Mouse (Mus musculus): Measurements from ENCODE around the gene Padi1. TPM values are rescaled to one million over a fixed set of nuclear protein-coding genes. Genes with fewer than 3 reads are reported as not detected.
A peak's percentile ranks its signal among the peaks of the same experiment; 100 is the strongest.

Gene Padi1
- polyA plus RNA-seq, 1 experiment from 2014 or later: 0.19 TPM

DNA sequence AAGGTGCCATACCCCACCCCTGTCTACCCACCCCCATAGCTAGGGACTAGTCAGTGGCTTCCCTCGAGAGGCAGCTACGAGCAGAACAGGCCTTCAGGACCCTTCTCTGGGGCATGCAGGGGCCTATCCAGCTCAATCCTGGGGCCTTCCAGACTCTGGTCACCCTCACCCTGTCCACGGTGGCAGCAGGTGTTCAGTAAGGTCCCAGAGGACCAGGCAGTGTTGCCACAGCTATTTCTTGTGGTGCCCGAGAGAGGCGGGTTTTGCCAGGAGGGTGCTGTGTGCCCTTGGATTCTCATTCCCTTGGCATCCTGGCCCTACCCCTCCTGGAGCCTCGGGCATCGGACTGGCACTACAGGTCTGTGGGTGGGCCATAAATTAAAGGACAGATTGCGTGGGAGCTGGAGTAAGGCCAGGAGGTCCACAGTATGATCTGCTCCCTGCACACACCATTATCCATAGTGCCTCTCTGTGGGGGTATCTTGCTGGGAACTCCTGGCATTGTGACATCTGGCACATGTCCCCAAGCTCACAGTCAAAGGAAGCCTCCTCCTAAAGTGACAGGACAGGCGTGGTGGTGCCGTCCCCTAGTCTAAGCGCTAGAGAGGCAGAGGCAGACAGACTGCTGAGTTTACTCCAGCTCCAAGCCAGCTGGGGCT is 9.2 kb downstream of the Padi1 start:
- WGBS: 51% methylated on average over 11 of the region's 11 CpGs
- no peak for ATAC-seq (ENCODE audit: low FRiP score)
- Histone ChIP-seq H3K4me3 (no peak overlapping the region), H3K4me2 (replicated peaks) (no peak overlapping the region), H3K27ac (no peak overlapping the region), H3K27me3 (0 out of 2 replicates have a peak, but pooled peaks cover 3% of the 10 kb centered on the region), H3K4me1 (peaks cover 40% of the 10 kb centered on the region), H3K9ac (no peak overlapping the region; the same call in 1 of the 2 replicates), H3K9me3 (replicated peaks) (no peaks in the 10 kb centered on the region), H3K36me3 (no peaks in the 10 kb centered on the region)

DNA sequence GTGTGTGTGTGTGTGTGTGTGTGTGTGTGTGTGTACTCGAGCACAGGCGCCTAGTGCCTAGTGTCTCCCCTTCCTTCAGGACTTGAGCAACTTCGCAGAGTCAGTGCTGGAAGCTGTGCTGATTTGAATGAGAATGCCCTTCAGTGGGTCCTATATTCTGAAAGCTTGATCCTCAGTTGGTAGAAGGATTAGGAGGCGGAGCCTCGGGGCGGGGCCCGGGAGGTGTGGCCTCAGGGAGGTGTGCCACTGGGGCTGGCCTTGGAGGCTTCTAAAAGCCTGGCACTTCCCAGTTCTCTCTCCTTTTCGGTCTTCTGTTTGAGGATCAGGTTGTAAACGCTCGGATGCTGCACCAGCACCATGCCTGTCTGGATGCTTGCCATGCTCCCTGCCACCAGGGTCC is 9.9 kb downstream of the Padi1 start:
- H3K27me3 ChIP-seq: 0 out of 2 replicates have a peak, but pooled peaks cover 3% of the 10 kb centered on the region
- H3K4me1 ChIP-seq: peaks cover 40% of the 10 kb centered on the region
- H3K4me2 ChIP-seq (replicated peaks): no peak overlapping the region
- H3K36me3 ChIP-seq: no peaks in the 10 kb centered on the region
- no peak overlapping the region for H3K9ac ChIP-seq
- H3K9me3 ChIP-seq (replicated peaks): no peaks in the 10 kb centered on the region
- WGBS: 3% methylated on average over 10 of the region's 10 CpGs
- peak; percentile 55 for ATAC-seq (ENCODE audit: low FRiP score)
- H3K4me3 ChIP-seq: no peak overlapping the region
- no peak overlapping the region for H3K27ac ChIP-seq

DNA sequence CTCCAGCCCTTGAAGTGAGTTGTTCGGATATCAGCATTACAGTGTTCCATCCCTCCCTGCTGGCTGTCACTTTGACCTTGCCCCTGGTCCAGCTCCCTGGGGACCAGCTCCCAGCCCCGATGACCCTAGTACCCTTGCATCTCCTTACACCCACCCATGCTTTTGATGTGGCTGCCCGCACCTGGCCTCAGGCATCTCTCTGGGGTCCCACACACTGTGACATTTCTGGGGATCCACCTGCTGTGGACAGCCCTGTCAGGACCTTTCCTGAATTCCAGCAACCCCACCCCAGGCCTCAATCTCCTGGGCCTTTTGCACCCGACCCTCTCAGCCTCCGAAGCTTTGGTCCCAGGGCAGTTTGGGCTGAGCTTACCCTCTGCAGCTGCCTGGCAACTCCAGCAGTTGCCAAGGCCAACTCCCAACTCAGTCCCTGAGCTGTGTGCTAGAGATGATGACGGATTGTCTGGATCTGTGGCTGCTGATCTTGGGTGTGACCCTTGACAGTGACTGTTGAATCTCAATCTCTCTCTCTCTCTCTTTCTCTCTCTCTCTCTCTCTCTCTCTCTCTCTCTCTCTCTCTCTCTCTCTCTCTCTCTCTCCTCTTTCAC is 11.1 kb downstream of the Padi1 start:
- no peak overlapping the region for H3K9ac ChIP-seq
- H3K27me3 ChIP-seq: peaks cover 7% of the 10 kb centered on the region; the same call in 1 of the 2 replicates
- WGBS: 60% methylated on average over 6 of the region's 6 CpGs
- no peaks in the 10 kb centered on the region for H3K36me3 ChIP-seq
- no peak overlapping the region for H3K4me3 ChIP-seq
- no peak for ATAC-seq (ENCODE audit: low FRiP score)
- H3K27ac ChIP-seq: no peak overlapping the region
- H3K4me2 ChIP-seq (replicated peaks): no peak overlapping the region
- peaks cover 40% of the 10 kb centered on the region for H3K4me1 ChIP-seq
- H3K9me3 ChIP-seq (replicated peaks): no peaks in the 10 kb centered on the region

DNA sequence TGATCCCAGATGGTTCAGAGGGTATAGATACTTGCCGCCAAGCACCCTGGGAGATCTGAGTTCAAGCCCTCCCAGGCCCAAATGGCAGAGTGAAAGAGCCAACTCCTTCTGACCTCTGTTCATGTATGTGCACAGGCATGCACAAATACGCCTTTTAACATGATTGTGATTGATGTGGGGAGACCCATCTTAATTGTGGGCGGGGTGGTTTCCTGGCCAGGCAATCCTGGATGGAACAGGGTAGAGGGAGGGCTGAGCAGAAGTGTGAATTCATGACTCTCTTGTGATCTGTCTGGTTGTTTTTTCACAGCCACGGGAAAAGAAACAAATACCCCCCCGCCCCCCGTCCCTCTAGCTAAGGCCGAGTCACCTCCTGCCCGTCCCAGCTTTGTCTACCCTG is 12.8 kb downstream of the Padi1 start:
- 47% methylated on average over 8 of the region's 8 CpGs for WGBS
- Histone ChIP-seq H3K27me3 (peaks cover 9% of the 10 kb centered on the region; the same call in 1 of the 2 replicates), H3K9ac (no peak overlapping the region), H3K4me2 (replicated peaks) (no peak overlapping the region), H3K27ac (no peak overlapping the region), H3K36me3 (no peaks in the 10 kb centered on the region), H3K4me1 (peaks cover 36% of the 10 kb centered on the region), H3K4me3 (no peak overlapping the region), H3K9me3 (replicated peaks) (no peaks in the 10 kb centered on the region)
- no peak for ATAC-seq (ENCODE audit: low FRiP score)

DNA sequence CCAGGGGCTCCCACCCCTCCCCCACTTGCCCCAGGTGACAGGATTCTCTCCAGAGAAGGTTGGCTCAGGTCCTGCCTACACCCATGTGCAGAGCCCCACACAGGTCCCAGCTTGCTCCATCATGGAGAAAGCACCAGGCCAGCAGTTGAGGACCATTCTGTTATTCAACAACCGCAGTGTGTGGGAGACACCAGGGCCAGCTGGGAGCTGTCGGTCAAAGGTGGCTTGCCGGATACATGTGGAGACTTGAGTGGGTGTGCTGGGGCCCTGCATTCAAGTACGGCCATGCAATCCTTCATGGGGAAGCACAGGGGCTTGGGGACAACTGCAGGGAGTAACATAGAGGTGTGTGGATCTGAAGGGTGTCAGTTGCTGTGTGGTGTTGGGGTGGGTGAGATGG is 13.8 kb downstream of the Padi1 start:
- no peak overlapping the region for H3K27ac ChIP-seq
- H3K9ac ChIP-seq: no peak overlapping the region
- no peaks in the 10 kb centered on the region for H3K36me3 ChIP-seq
- 92% methylated on average over 4 of the region's 4 CpGs for WGBS
- peaks cover 6% of the 10 kb centered on the region; the same call in 1 of the 2 replicates for H3K27me3 ChIP-seq
- H3K4me3 ChIP-seq: no peak overlapping the region
- ATAC-seq (ENCODE audit: low FRiP score): no peak
- peaks cover 33% of the 10 kb centered on the region for H3K4me1 ChIP-seq
- H3K9me3 ChIP-seq (replicated peaks): no peaks in the 10 kb centered on the region
- H3K4me2 ChIP-seq (replicated peaks): no peak overlapping the region

DNA sequence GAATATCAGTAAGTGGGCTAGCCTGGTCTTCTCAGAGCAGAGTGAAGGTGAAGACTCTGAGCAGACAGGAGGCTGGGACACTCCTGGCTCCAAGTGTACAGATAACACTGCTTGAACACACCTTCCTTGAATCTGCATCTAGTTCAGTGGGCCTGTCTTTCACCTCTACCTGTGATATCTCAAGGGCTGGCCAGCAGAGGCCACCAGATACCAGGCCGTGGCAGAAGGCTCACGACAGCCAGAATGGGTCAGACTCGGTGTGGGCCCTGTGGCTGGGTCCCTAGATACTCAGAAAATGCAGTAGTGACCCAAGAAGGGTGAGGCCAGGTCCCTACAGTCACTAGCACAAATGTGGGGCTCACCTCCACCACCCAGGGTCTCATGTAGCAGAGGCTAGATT is 18.3 kb downstream of the Padi1 start:
- 56% methylated on average over 3 of the region's 3 CpGs for WGBS
- Histone ChIP-seq H3K27ac (no peak overlapping the region), H3K4me2 (replicated peaks) (no peak overlapping the region), H3K27me3 (peaks cover 6% of the 10 kb centered on the region; the same call in 1 of the 2 replicates), H3K9me3 (replicated peaks) (0 out of 2 replicates have a peak, but pooled peaks cover 5% of the 10 kb centered on the region), H3K4me3 (no peak overlapping the region), H3K9ac (no peak overlapping the region), H3K36me3 (no peaks in the 10 kb centered on the region), H3K4me1 (no peaks in the 10 kb centered on the region)
- ATAC-seq (ENCODE audit: low FRiP score): no peak

DNA sequence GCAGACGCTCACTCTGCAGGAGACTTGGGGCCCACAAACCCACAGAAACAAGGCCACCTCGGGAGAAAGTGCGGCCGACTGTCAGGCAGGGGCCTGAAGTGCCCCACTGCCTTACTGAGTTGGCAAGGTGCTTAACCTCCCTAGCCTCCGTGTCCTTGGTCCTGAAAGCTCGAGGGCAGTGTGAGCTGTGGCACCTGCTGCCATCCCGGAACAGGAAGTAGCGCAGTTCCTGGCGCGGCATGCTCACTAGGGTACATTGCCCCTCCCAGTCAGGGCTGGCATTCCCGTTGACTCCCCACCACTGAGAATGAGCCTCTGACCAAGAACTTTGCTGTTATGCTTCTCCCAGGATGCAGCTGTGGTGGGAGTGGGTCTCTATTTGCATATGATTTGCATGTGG is 19.6 kb downstream of the Padi1 start:
- Histone ChIP-seq H3K9ac (no peak overlapping the region), H3K27ac (no peak overlapping the region), H3K4me1 (no peaks in the 10 kb centered on the region), H3K36me3 (no peaks in the 10 kb centered on the region), H3K27me3 (peaks cover 6% of the 10 kb centered on the region; the same call in 1 of the 2 replicates), H3K4me2 (replicated peaks) (no peak overlapping the region), H3K9me3 (replicated peaks) (0 out of 2 replicates have a peak, but pooled peaks cover 5% of the 10 kb centered on the region), H3K4me3 (no peak overlapping the region)
- ATAC-seq (ENCODE audit: low FRiP score): no peak
- 49% methylated on average over 11 of the region's 11 CpGs for WGBS

DNA sequence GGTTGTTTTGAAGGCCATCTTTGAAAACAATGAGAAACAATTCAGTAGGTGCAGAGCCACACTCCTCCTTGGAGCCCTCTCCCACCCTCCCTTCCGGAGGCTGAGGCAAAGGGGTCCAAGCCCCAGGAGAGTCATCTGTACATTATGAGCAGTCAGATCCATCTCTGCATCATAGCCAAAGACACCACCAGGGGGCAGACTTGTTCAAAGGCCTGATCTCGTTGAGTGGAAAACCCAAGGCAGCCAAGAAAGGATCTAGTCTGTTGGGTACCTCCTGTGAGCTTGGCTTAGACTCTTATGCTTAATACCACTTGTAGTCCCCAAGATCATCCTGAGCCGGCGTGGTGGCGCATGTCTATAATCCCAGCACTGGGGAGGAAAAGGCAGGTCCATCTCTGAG is 23.6 kb downstream of the Padi1 start:
- Histone ChIP-seq H3K27me3 (no peaks in the 10 kb centered on the region), H3K27ac (no peak overlapping the region), H3K9me3 (replicated peaks) (0 out of 2 replicates have a peak, but pooled peaks cover 5% of the 10 kb centered on the region), H3K4me1 (no peaks in the 10 kb centered on the region), H3K36me3 (no peaks in the 10 kb centered on the region), H3K4me2 (replicated peaks) (no peak overlapping the region), H3K9ac (no peak overlapping the region), H3K4me3 (no peak overlapping the region)
- no peak for ATAC-seq (ENCODE audit: low FRiP score)
- 73% methylated on average over 5 of the region's 5 CpGs for WGBS

DNA sequence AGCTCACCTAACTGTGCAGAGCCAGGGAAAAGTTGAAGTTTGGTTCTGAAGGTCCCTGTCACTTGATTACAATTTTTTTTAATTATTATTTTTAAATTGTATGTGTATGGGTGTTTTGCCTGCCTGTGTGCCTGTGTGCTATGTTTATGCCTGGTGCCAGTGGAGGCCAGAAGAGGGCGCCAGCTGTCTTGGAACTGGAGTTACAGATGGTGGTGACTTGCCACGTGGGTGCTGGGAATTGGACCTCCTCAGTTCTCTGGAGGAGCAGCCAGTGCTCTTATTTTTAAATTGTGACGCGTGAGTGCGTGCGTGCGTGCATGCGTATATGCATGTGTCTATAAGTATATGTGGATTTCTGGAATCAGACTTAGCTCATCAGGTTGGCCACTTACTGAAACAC is 28.2 kb downstream of the Padi1 start:
- WGBS: 90% methylated on average over 8 of the region's 8 CpGs

DNA sequence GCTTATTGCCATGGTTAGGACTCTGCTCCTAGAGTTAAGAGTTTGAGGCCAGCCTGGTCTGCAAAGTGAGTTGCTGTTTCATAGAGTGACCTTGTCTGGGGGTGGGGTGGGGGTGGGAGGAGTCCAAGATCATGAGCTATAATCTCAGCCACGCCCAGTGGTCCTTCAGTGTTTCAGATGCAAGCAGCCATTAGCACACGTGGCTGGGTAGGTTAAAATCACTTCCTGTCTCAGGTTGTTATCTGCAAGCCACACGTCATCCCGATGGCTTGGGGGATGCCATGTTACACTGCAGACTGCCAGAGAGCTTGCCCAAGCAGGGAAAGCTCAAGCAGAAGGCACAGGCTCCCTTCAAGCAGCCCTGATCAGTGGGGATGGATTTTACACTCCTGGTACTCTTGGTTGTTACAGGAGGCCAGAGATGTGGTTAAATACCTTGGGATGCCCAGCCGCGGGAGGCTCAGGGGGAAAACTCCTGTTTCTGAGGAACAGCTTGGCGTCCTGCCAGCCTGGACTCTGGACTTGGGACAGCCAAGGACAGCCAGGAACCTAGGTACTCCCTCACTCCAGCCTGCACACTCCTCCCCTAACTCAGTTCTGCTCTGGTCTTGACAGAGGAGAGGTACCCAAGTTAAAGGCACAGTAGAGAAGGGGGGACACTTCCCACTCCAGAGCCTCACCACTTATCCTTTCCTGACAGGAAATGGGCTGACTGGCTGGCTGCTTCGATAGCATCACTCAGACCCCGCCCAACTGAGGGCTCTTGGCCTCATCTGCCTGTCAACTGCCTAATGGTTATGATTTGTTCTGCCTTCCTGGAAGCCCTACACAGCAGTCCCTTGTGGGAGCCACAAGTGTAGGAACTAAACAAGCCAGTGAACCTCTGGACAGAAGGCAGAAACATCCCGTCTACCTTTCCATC is 29.3 kb downstream of the Padi1 start:
- Histone ChIP-seq H3K36me3 (no peaks in the 10 kb centered on the region), H3K9me3 (replicated peaks) (no peaks in the 10 kb centered on the region), H3K4me3 (no peak overlapping the region), H3K27me3 (peaks cover 8% of the 10 kb centered on the region), H3K4me1 (0 out of 2 replicates have a peak, but pooled peaks cover 18% of the 10 kb centered on the region), H3K9ac (no peak overlapping the region), H3K27ac (no peak overlapping the region), H3K4me2 (replicated peaks) (no peak overlapping the region)
- 55% methylated on average over 10 of the region's 10 CpGs for WGBS
- ATAC-seq (ENCODE audit: low FRiP score): no peak

More for the DNA sequence above, 28.2 kb downstream of the Padi1 start:
- Histone ChIP-seq H3K27me3 (peaks cover 8% of the 10 kb centered on the region), H3K27ac (no peak overlapping the region), H3K9ac (no peak overlapping the region), H3K9me3 (replicated peaks) (no peaks in the 10 kb centered on the region), H3K36me3 (no peaks in the 10 kb centered on the region), H3K4me2 (replicated peaks) (no peak overlapping the region), H3K4me3 (no peak overlapping the region), H3K4me1 (0 out of 2 replicates have a peak, but pooled peaks cover 18% of the 10 kb centered on the region)
- no peak for ATAC-seq (ENCODE audit: low FRiP score)

DNA sequence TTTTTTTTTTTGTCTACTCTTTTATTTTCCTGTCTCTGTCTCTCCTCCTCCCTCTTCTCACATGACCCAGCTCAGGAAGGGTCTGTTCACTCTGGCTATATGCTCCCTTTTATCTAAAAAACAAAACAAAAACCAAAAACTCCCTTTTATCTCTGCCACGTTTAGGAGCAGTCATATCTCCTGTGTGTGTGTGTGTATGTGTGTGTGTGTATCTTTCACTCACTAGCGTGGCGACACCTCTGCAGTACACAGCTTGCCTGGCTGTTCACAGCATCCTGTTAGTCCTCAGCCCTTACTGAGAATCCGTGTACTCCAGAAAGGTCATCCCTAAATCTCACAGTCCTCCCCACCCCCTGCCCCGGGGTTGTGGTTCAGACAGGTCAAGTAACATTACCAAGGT is 30.1 kb downstream of the Padi1 start:
- ATAC-seq (ENCODE audit: low FRiP score): no peak
- H3K9me3 ChIP-seq (replicated peaks): no peaks in the 10 kb centered on the region
- H3K4me2 ChIP-seq (replicated peaks): no peak overlapping the region
- no peak overlapping the region for H3K4me3 ChIP-seq
- H3K9ac ChIP-seq: no peak overlapping the region
- H3K4me1 ChIP-seq: 0 out of 2 replicates have a peak, but pooled peaks cover 18% of the 10 kb centered on the region
- H3K27ac ChIP-seq: no peak overlapping the region
- H3K27me3 ChIP-seq: peaks cover 8% of the 10 kb centered on the region
- WGBS: 81% methylated on average over 5 of the region's 5 CpGs
- no peaks in the 10 kb centered on the region for H3K36me3 ChIP-seq
